Mouse (Mus musculus) C2C12 (cell line): ENCODE data around the gene Ssr4.
"Not testable (repeated sequence)": the region's sequence is repeated elsewhere in the genome, so short reads cannot be mapped to it uniquely, and the experiment has no call there.

Source experiments
- CTCF ChIP-seq: IDR thresholded peaks from one replicate; pipeline ENCODE4 v1.5.1; 2011; ENCODE audit not compliant: control insufficient read depth, insufficient read depth, insufficient read length
- MAX ChIP-seq: IDR thresholded peaks from one replicate; pipeline ENCODE4 v1.6.1; 2011; ENCODE audit warnings: mild to moderate bottlenecking, control low read depth
- MYOG ChIP-seq: IDR thresholded peaks from one replicate; pipeline ENCODE4 v1.6.1; 2011; ENCODE audit not compliant: control insufficient read depth, insufficient read length; ENCODE audit errors: extremely low read depth
- USF1 ChIP-seq: IDR thresholded peaks from one replicate; pipeline ENCODE4 v1.6.1; 2011; ENCODE audit warnings: low read depth, mild to moderate bottlenecking, control low read depth, moderate library complexity

GRCm38 (mm10) chrX:73739841-73740240, 47.0 kb upstream of the Ssr4 start:
- not testable (repeated sequence) for TF ChIP-seq CTCF, MAX, USF1, MYOG
